Mouse (Mus musculus) subcutaneous adipose tissue, adult 2 months (tissue): ENCODE data around the gene Gm26741. TPM values are rescaled to one million over a fixed set of nuclear protein-coding genes. Genes with fewer than 3 reads are reported as not detected.

Experiments used
- polyA plus RNA-seq: library from polyadenylated mRNA; depleted of rRNA; stranded (reverse); fragments of >200 nt; gene quantifications from 2 replicates; pipeline ENCODE4 v1.2.3, GENCODE M21; 2012; ENCODE audit warnings: low replicate concordance; rRNA removed

Gene Gm26741
- not detected in 2 replicates for polyA plus RNA-seq

GRCm38 (mm10) chr10:52358467-52358866 lies at the start of gene Gm26741:
Gene Gm26741, plus strand, starts transcription at chr10:52358767.

GRCm38 (mm10) chr10:52381845-52382591 lies 23.5 kb downstream of the Gm26741 start, which contains the start of gene Gopc:
Gene Gopc, minus strand, starts transcription at chr10:52382124.

GRCm38 (mm10) chr10:52388922-52389430 lies 30.4 kb downstream of the Gm26741 start, which contains the start of gene Nepn:
Gene Nepn, plus strand, starts transcription at chr10:52388972.

Other genes starting within 250 kb of the Gm26741 start
- 0.06 TPM in 1 of 2 replicates, not detected in the other for gene Ros1, start 163.5 kb upstream of the Gm26741 start, polyA plus RNA-seq
- 3.3 and 4.4 TPM in 2 replicates for gene Dcbld1, start 125.1 kb upstream of the Gm26741 start, polyA plus RNA-seq
- gene Gopc, start 23.4 kb downstream of the Gm26741 start, polyA plus RNA-seq: 5.0 and 7.6 TPM in 2 replicates
- gene Nepn, start 30.2 kb downstream of the Gm26741 start, polyA plus RNA-seq: 0.26 and 3.5 TPM in 2 replicates
- gene Nus1, start 58.8 kb downstream of the Gm26741 start, polyA plus RNA-seq: 12.2 and 16.3 TPM in 2 replicates